Mouse (Mus musculus) lung, embryonic 15.5 days (tissue): Measurements from ENCODE around the gene Actn1. TPM values are rescaled to one million over a fixed set of nuclear protein-coding genes. Genes with fewer than 3 reads are reported as not detected.

Experiments
- ATAC-seq: fragments of 200-750 bp; cut with Nextera tagmentation; 2 replicates; pipeline ENCODE4 v1.8.0; 2017; ENCODE audit warnings: moderate number of reproducible peaks, borderline replicate concordance; ENCODE audit not compliant: low FRiP score, low TSS enrichment; ENCODE audit errors: extremely low read depth
- H3K27ac ChIP-seq: fragments of 300-500 bp; sonication (generic); 2 replicates; pipeline ENCODE4 v1.5.1; 2015; ENCODE audit warnings: moderate library complexity, mild to moderate bottlenecking, inconsistent platforms
- H3K27me3 ChIP-seq: fragments of 300-500 bp; sonication (generic); 2 replicates; pipeline ENCODE4 v1.6.1; 2015; ENCODE audit warnings: inconsistent platforms
- H3K36me3 ChIP-seq: fragments of 300-500 bp; sonication (generic); 2 replicates; pipeline ENCODE4 v1.6.1; 2015; ENCODE audit warnings: inconsistent platforms
- H3K4me1 ChIP-seq: fragments of 300-500 bp; sonication (generic); 2 replicates; pipeline ENCODE4 v1.6.1; 2015; ENCODE audit warnings: inconsistent platforms
- H3K4me2 ChIP-seq: fragments of 300-500 bp; sonication (generic); 2 replicates; pipeline ENCODE4 v1.6.1; 2015; ENCODE audit warnings: inconsistent platforms, mild to moderate bottlenecking, moderate library complexity
- H3K4me3 ChIP-seq: fragments of 300-500 bp; sonication (generic); 2 replicates; pipeline ENCODE4 v1.5.1; 2015; ENCODE audit warnings: mild to moderate bottlenecking, inconsistent platforms
- H3K9ac ChIP-seq: fragments of 300-500 bp; sonication (generic); 2 replicates; pipeline ENCODE4 v1.6.1; 2015; ENCODE audit warnings: inconsistent platforms
- H3K9me3 ChIP-seq: fragments of 300-500 bp; sonication (generic); 2 replicates; pipeline ENCODE4 v1.6.1; 2016; ENCODE audit warnings: inconsistent platforms
- WGBS: fragments of 180-500 bp; shearing (Covaris S2); methylation state at CpG from one replicate; pipeline ENCODE4 v1.1.7; 2015; 5-methylcytosine and 5-hydroxymethylcytosine counted together
- polyA plus RNA-seq: library from polyadenylated mRNA; unstranded; fragments of >200 nt; fragmentation: Nextera tagmentation; extraction: Ambion mirVana; gene quantifications from 2 replicates; pipeline ENCODE4 v1.2.1, GENCODE M21; 2015

Actn1 gene
- polyA plus RNA-seq, 1 experiment from 2014 or later, result 57.3 TPM

GRCm38 (mm10) chr12:80251978-80252377 is 8.2 kb downstream of the Actn1 start:
- Histone ChIP-seq H3K9ac (no peak overlapping the region), H3K36me3 (no peaks in the 10 kb centered on the region), H3K9me3 (no peaks in the 10 kb centered on the region), H3K27me3 (no peaks in the 10 kb centered on the region), H3K4me1 (peaks cover 89% of the 10 kb centered on the region), H3K27ac (no peak overlapping the region), H3K4me3 (no peak overlapping the region), H3K4me2 (no peak overlapping the region)
- ATAC-seq, result no peak
- WGBS, result 46% methylated on average over 2 of the region's 2 CpGs

GRCm38 (mm10) chr12:80251554-80251953 is 8.6 kb downstream of the Actn1 start:
- 41% methylated on average over 3 of the region's 3 CpGs for WGBS
- no peaks in the 10 kb centered on the region for H3K27me3 ChIP-seq
- no peak overlapping the region for H3K4me2 ChIP-seq
- H3K9ac ChIP-seq, result no peak overlapping the region
- no peak overlapping the region for H3K4me3 ChIP-seq
- ATAC-seq, result no peak
- H3K27ac ChIP-seq, result no peak overlapping the region
- no peaks in the 10 kb centered on the region for H3K36me3 ChIP-seq
- peaks cover 89% of the 10 kb centered on the region for H3K4me1 ChIP-seq
- no peaks in the 10 kb centered on the region for H3K9me3 ChIP-seq

- Histone ChIP-seq H3K4me1 (peaks cover 94% of the 10 kb centered on the region), H3K27me3 (no peaks in the 10 kb centered on the region), H3K9ac (no peak overlapping the region), H3K36me3 (no peaks in the 10 kb centered on the region), H3K4me3 (no peak overlapping the region), H3K4me2 (no peak overlapping the region), H3K9me3 (no peaks in the 10 kb centered on the region), H3K27ac (no peak overlapping the region)
- 31% methylated on average over 6 of the region's 6 CpGs for WGBS
- no peak for ATAC-seq
Observed at GRCm38 (mm10) chr12:80249539-80249938, 10.6 kb downstream of the Actn1 start.

GRCm38 (mm10) chr12:80247067-80247466 is 13.1 kb downstream of the Actn1 start:
- ATAC-seq, result peak; percentile 77
- H3K9ac ChIP-seq, result no peak overlapping the region

GRCm38 (mm10) chr12:80246505-80246904 is 13.7 kb downstream of the Actn1 start:
- WGBS, result 18% methylated on average over 2 of the region's 2 CpGs
- Histone ChIP-seq H3K4me1 (peaks cover 95% of the 10 kb centered on the region), H3K36me3 (no peaks in the 10 kb centered on the region), H3K27ac (peak overlapping the region; percentile 30; the same call in 1 of the 2 replicates), H3K4me3 (no peak overlapping the region), H3K9ac (no peak overlapping the region), H3K9me3 (no peaks in the 10 kb centered on the region), H3K4me2 (no peak overlapping the region), H3K27me3 (no peaks in the 10 kb centered on the region)
- peak; percentile 47; the same call in 1 of the 2 replicates for ATAC-seq

More at GRCm38 (mm10) chr12:80247067-80247466, 13.1 kb downstream of the Actn1 start:
- Histone ChIP-seq H3K4me3 (no peak overlapping the region), H3K36me3 (no peaks in the 10 kb centered on the region), H3K4me2 (no peak overlapping the region), H3K9me3 (no peaks in the 10 kb centered on the region), H3K27me3 (no peaks in the 10 kb centered on the region), H3K4me1 (peaks cover 96% of the 10 kb centered on the region), H3K27ac (peak overlapping the region; percentile 30; the same call in 1 of the 2 replicates)
- WGBS, result 36% methylated on average over 5 of the region's 5 CpGs

- no peak overlapping the region for H3K4me3 ChIP-seq
- no peaks in the 10 kb centered on the region for H3K36me3 ChIP-seq
- ATAC-seq, result no peak
- no peaks in the 10 kb centered on the region for H3K27me3 ChIP-seq
- H3K4me1 ChIP-seq, result peaks cover 95% of the 10 kb centered on the region
- WGBS, result 97% methylated on average over 1 of the region's 1 CpGs
- H3K9me3 ChIP-seq, result no peaks in the 10 kb centered on the region
- no peak overlapping the region for H3K4me2 ChIP-seq
- no peak overlapping the region for H3K27ac ChIP-seq
- H3K9ac ChIP-seq, result no peak overlapping the region
Observed at GRCm38 (mm10) chr12:80244755-80245154, 15.4 kb downstream of the Actn1 start.

- H3K36me3 ChIP-seq, result no peaks in the 10 kb centered on the region
- H3K27ac ChIP-seq, result peak overlapping the region; percentile 16; the same call in 1 of the 2 replicates
- WGBS, result 69% methylated on average over 6 of the region's 6 CpGs
- peaks cover 95% of the 10 kb centered on the region for H3K4me1 ChIP-seq
- H3K9me3 ChIP-seq, result no peaks in the 10 kb centered on the region
- H3K9ac ChIP-seq, result no peak overlapping the region
- no peak overlapping the region for H3K4me2 ChIP-seq
- no peak overlapping the region for H3K4me3 ChIP-seq
- H3K27me3 ChIP-seq, result no peaks in the 10 kb centered on the region
- no peak for ATAC-seq
Observed at GRCm38 (mm10) chr12:80244127-80244526, 16.0 kb downstream of the Actn1 start.

GRCm38 (mm10) chr12:80243335-80243734 is 16.8 kb downstream of the Actn1 start:
- Histone ChIP-seq H3K36me3 (no peaks in the 10 kb centered on the region), H3K4me2 (no peak overlapping the region), H3K4me1 (peaks cover 96% of the 10 kb centered on the region), H3K9me3 (no peaks in the 10 kb centered on the region), H3K9ac (no peak overlapping the region), H3K27ac (peak overlapping the region; percentile 61), H3K4me3 (no peak overlapping the region), H3K27me3 (no peaks in the 10 kb centered on the region)
- 65% methylated on average over 4 of the region's 4 CpGs for WGBS
- ATAC-seq, result no peak

- WGBS, result 59% methylated on average over 5 of the region's 5 CpGs
- H3K27ac ChIP-seq, result peak overlapping the region; percentile 72; the same call in 1 of the 2 replicates
- H3K4me1 ChIP-seq, result peaks cover 76% of the 10 kb centered on the region
- H3K4me2 ChIP-seq, result 0 out of 2 replicates have a peak overlapping the region, but pooled peaks have one; percentile 21
- 0 out of 2 replicates have a peak, but pooled peaks cover 6% of the 10 kb centered on the region for H3K36me3 ChIP-seq
- no peaks in the 10 kb centered on the region for H3K27me3 ChIP-seq
- no peak overlapping the region for H3K4me3 ChIP-seq
- H3K9ac ChIP-seq, result no peak overlapping the region
- no peaks in the 10 kb centered on the region for H3K9me3 ChIP-seq
- no peak; the same call in 1 of the 2 replicates for ATAC-seq
Observed at GRCm38 (mm10) chr12:80239445-80239844, 20.7 kb downstream of the Actn1 start.

GRCm38 (mm10) chr12:80238523-80238922 is 21.6 kb downstream of the Actn1 start:
- Histone ChIP-seq H3K4me3 (no peak overlapping the region), H3K36me3 (0 out of 2 replicates have a peak, but pooled peaks cover 14% of the 10 kb centered on the region), H3K4me1 (peaks cover 67% of the 10 kb centered on the region), H3K9ac (no peak overlapping the region), H3K27ac (peak overlapping the region; percentile 77), H3K9me3 (no peaks in the 10 kb centered on the region), H3K4me2 (peak overlapping the region; percentile 21; the same call in 1 of the 2 replicates), H3K27me3 (no peaks in the 10 kb centered on the region)
- ATAC-seq, result peak; percentile 77
- 28% methylated on average over 3 of the region's 3 CpGs for WGBS

- Histone ChIP-seq H3K36me3 (0 out of 2 replicates have a peak, but pooled peaks cover 14% of the 10 kb centered on the region), H3K9me3 (no peaks in the 10 kb centered on the region), H3K27ac (no peak overlapping the region), H3K9ac (no peak overlapping the region), H3K4me1 (peaks cover 67% of the 10 kb centered on the region), H3K27me3 (no peaks in the 10 kb centered on the region), H3K4me2 (no peak overlapping the region), H3K4me3 (no peak overlapping the region)
- 93% methylated on average over 1 of the region's 1 CpGs for WGBS
- no peak for ATAC-seq
Observed at GRCm38 (mm10) chr12:80235295-80235694, 24.9 kb downstream of the Actn1 start.

- no peak for ATAC-seq
- 87% methylated on average over 3 of the region's 3 CpGs for WGBS
- H3K4me3 ChIP-seq, result no peak overlapping the region
- H3K9ac ChIP-seq, result no peak overlapping the region
- H3K4me2 ChIP-seq, result no peak overlapping the region
- 0 out of 2 replicates have a peak, but pooled peaks cover 14% of the 10 kb centered on the region for H3K36me3 ChIP-seq
- no peaks in the 10 kb centered on the region for H3K9me3 ChIP-seq
- H3K4me1 ChIP-seq, result peaks cover 67% of the 10 kb centered on the region
- no peaks in the 10 kb centered on the region for H3K27me3 ChIP-seq
- H3K27ac ChIP-seq, result no peak overlapping the region
Observed at GRCm38 (mm10) chr12:80234226-80234625, 25.9 kb downstream of the Actn1 start.
